Mouse (Mus musculus) hindbrain, embryonic 15.5 days (tissue): ENCODE data around the gene Lrrc52. TPM values are rescaled to one million over a fixed set of nuclear protein-coding genes. Genes with fewer than 3 reads are reported as not detected.

Experiments
- ATAC-seq: fragments of 200-750 bp; cut with Nextera tagmentation; 2 replicates; pipeline ENCODE4 v1.8.0; 2017; ENCODE audit warnings: low read depth, moderate number of reproducible peaks, moderate TSS enrichment; ENCODE audit not compliant: low FRiP score
- H3K27ac ChIP-seq: fragments of 300-500 bp; sonication (generic); replicated peaks from 2 replicates; pipeline ENCODE4 v1.5.1; 2015; ENCODE audit warnings: mild to moderate bottlenecking, inconsistent platforms
- H3K27me3 ChIP-seq: fragments of 300-500 bp; sonication (generic); 2 replicates; pipeline ENCODE4 v1.6.1; 2015; ENCODE audit warnings: control low read depth, inconsistent platforms
- H3K36me3 ChIP-seq: fragments of 300-500 bp; sonication (generic); 2 replicates; pipeline ENCODE4 v1.6.1; 2015; ENCODE audit warnings: control low read depth, inconsistent platforms
- H3K4me1 ChIP-seq: fragments of 300-500 bp; sonication (generic); replicated peaks from 2 replicates; pipeline ENCODE4 v1.6.1; 2015; ENCODE audit warnings: control low read depth, inconsistent platforms
- H3K4me2 ChIP-seq: fragments of 300-500 bp; sonication (generic); 2 replicates; pipeline ENCODE4 v1.6.1; 2015; ENCODE audit warnings: moderate library complexity, mild to moderate bottlenecking, inconsistent platforms
- H3K4me3 ChIP-seq: fragments of 300-500 bp; sonication (generic); 2 replicates; pipeline ENCODE4 v1.5.1; 2015; ENCODE audit warnings: mild to moderate bottlenecking, inconsistent platforms
- H3K9ac ChIP-seq: fragments of 300-500 bp; sonication (generic); 2 replicates; pipeline ENCODE4 v1.6.1; 2015; ENCODE audit warnings: inconsistent platforms
- H3K9me3 ChIP-seq: fragments of 300-500 bp; sonication (generic); 2 replicates; pipeline ENCODE4 v1.6.1; 2016; ENCODE audit warnings: control low read depth, inconsistent platforms
- WGBS: fragments of 180-500 bp; shearing (Covaris S2); methylation state at CpG from one replicate; pipeline ENCODE4 v1.1.7; 2015; 5-methylcytosine and 5-hydroxymethylcytosine counted together
- polyA plus RNA-seq: library from polyadenylated mRNA; unstranded; fragments of >200 nt; fragmentation: Nextera tagmentation; extraction: Ambion mirVana; gene quantifications from 2 replicates; pipeline ENCODE4 v1.2.1, GENCODE M21; 2015

Gene Lrrc52
- polyA plus RNA-seq, result 0.14 TPM in 1 of 2 replicates, not detected in the other

- H3K36me3 ChIP-seq, result no peaks in the 10 kb centered on the region
- WGBS, result 29% methylated on average over 9 of the region's 9 CpGs
- H3K4me3 ChIP-seq, result no peak within 1 kb of the TSS
- H3K27ac ChIP-seq, result no peak within 1 kb of the TSS
- H3K4me2 ChIP-seq, result no peak within 1 kb of the TSS
- no peak within 1 kb of the TSS for H3K9ac ChIP-seq
- peak; percentile 74; the same call in 1 of the 2 replicates for ATAC-seq
- H3K9me3 ChIP-seq, result no peaks in the 10 kb centered on the region
- H3K27me3 ChIP-seq, result no peaks in the 10 kb centered on the region
- H3K4me1 ChIP-seq, result peaks cover 7% of the 10 kb centered on the region; the same call in 1 of the 2 replicates
Measured at GRCm38 (mm10) chr1:167466765-167467426, at the start of gene Lrrc52. Gene Lrrc52 (minus strand): TSS chr1:167466780.

- 90% methylated on average over 9 of the region's 9 CpGs for WGBS
- H3K27me3 ChIP-seq, result no peaks in the 10 kb centered on the region
- H3K9ac ChIP-seq, result no peak overlapping the region
- H3K4me2 ChIP-seq, result no peak overlapping the region
- H3K9me3 ChIP-seq, result no peaks in the 10 kb centered on the region
- no peak for ATAC-seq
- H3K27ac ChIP-seq, result no peak overlapping the region
- no peaks in the 10 kb centered on the region for H3K36me3 ChIP-seq
- no peak overlapping the region for H3K4me3 ChIP-seq
- no peaks in the 10 kb centered on the region for H3K4me1 ChIP-seq
Measured at GRCm38 (mm10) chr1:167511621-167512020, 45.0 kb upstream of the Lrrc52 start.

- no peak overlapping the region for H3K4me3 ChIP-seq
- H3K27me3 ChIP-seq, result no peaks in the 10 kb centered on the region
- H3K9me3 ChIP-seq, result no peaks in the 10 kb centered on the region
- WGBS, result 28% methylated on average over 7 of the region's 7 CpGs
- H3K4me2 ChIP-seq, result no peak overlapping the region
- no peak overlapping the region for H3K9ac ChIP-seq
- H3K4me1 ChIP-seq, result peaks cover 12% of the 10 kb centered on the region; the same call in 1 of the 2 replicates
- peak overlapping the region; percentile 59 for H3K27ac ChIP-seq
- H3K36me3 ChIP-seq, result no peaks in the 10 kb centered on the region
- no peak for ATAC-seq
Measured at GRCm38 (mm10) chr1:167506048-167506447, 39.5 kb upstream of the Lrrc52 start.

- no peak overlapping the region for H3K4me3 ChIP-seq
- H3K9ac ChIP-seq, result no peak overlapping the region
- no peaks in the 10 kb centered on the region for H3K9me3 ChIP-seq
- no peaks in the 10 kb centered on the region for H3K36me3 ChIP-seq
- H3K27ac ChIP-seq, result peak overlapping the region; percentile 59
- no peaks in the 10 kb centered on the region for H3K27me3 ChIP-seq
- no peak for ATAC-seq
- WGBS, result 77% methylated on average over 1 of the region's 1 CpGs
- H3K4me1 ChIP-seq, result peaks cover 12% of the 10 kb centered on the region; the same call in 1 of the 2 replicates
- H3K4me2 ChIP-seq, result no peak overlapping the region
Measured at GRCm38 (mm10) chr1:167505427-167505826, 38.8 kb upstream of the Lrrc52 start.

- Histone ChIP-seq H3K36me3 (no peaks in the 10 kb centered on the region), H3K4me1 (peaks cover 18% of the 10 kb centered on the region), H3K4me2 (no peak overlapping the region), H3K27me3 (no peaks in the 10 kb centered on the region), H3K9me3 (no peaks in the 10 kb centered on the region), H3K9ac (no peak overlapping the region), H3K4me3 (no peak overlapping the region), H3K27ac (0 out of 2 replicates have a peak overlapping the region, but pooled peaks have one; percentile 11)
- WGBS, result 40% methylated on average over 12 of the region's 12 CpGs
- peak; percentile 66; the same call in 1 of the 2 replicates for ATAC-seq
Measured at GRCm38 (mm10) chr1:167499097-167499850, 32.7 kb upstream of the Lrrc52 start.

- peaks cover 18% of the 10 kb centered on the region for H3K4me1 ChIP-seq
- H3K27me3 ChIP-seq, result no peaks in the 10 kb centered on the region
- no peak for ATAC-seq
- H3K9ac ChIP-seq, result no peak overlapping the region
- no peaks in the 10 kb centered on the region for H3K36me3 ChIP-seq
- no peak overlapping the region for H3K27ac ChIP-seq
- no peak overlapping the region for H3K4me2 ChIP-seq
- 20% methylated on average over 10 of the region's 10 CpGs for WGBS
- no peaks in the 10 kb centered on the region for H3K9me3 ChIP-seq
- H3K4me3 ChIP-seq, result no peak overlapping the region
Measured at GRCm38 (mm10) chr1:167497991-167498390, 31.4 kb upstream of the Lrrc52 start.

GRCm38 (mm10) chr1:167497560-167497959 lies 31.0 kb upstream of the Lrrc52 start:
- Histone ChIP-seq H3K4me3 (no peak overlapping the region), H3K27me3 (no peaks in the 10 kb centered on the region), H3K36me3 (no peaks in the 10 kb centered on the region), H3K9ac (no peak overlapping the region), H3K27ac (0 out of 2 replicates have a peak overlapping the region, but pooled peaks have one; percentile 30), H3K4me2 (no peak overlapping the region), H3K9me3 (no peaks in the 10 kb centered on the region), H3K4me1 (peaks cover 18% of the 10 kb centered on the region)
- no peak for ATAC-seq
- WGBS, result 61% methylated on average over 3 of the region's 3 CpGs

GRCm38 (mm10) chr1:167491501-167491900 lies 24.9 kb upstream of the Lrrc52 start:
- Histone ChIP-seq H3K27me3 (no peaks in the 10 kb centered on the region), H3K4me1 (no peaks in the 10 kb centered on the region), H3K4me3 (no peak overlapping the region), H3K9me3 (no peaks in the 10 kb centered on the region), H3K9ac (no peak overlapping the region), H3K36me3 (no peaks in the 10 kb centered on the region), H3K27ac (no peak overlapping the region), H3K4me2 (no peak overlapping the region)
- no peak for ATAC-seq
- WGBS, result 89% methylated on average over 7 of the region's 7 CpGs

GRCm38 (mm10) chr1:167487933-167488332 lies 21.4 kb upstream of the Lrrc52 start:
- no peaks in the 10 kb centered on the region for H3K4me1 ChIP-seq
- no peaks in the 10 kb centered on the region for H3K27me3 ChIP-seq
- H3K9ac ChIP-seq, result no peak overlapping the region
- H3K4me3 ChIP-seq, result no peak overlapping the region
- WGBS, result 87% methylated on average over 5 of the region's 5 CpGs
- H3K36me3 ChIP-seq, result no peaks in the 10 kb centered on the region
- H3K4me2 ChIP-seq, result no peak overlapping the region
- no peak for ATAC-seq
- H3K27ac ChIP-seq, result no peak overlapping the region
- H3K9me3 ChIP-seq, result no peaks in the 10 kb centered on the region

GRCm38 (mm10) chr1:167486959-167487680 lies 20.5 kb upstream of the Lrrc52 start:
- no peaks in the 10 kb centered on the region for H3K36me3 ChIP-seq
- no peak overlapping the region for H3K4me2 ChIP-seq
- WGBS, result 87% methylated on average over 3 of the region's 3 CpGs
- no peak for ATAC-seq
- no peak overlapping the region for H3K9ac ChIP-seq
- no peak overlapping the region for H3K27ac ChIP-seq
- H3K4me3 ChIP-seq, result no peak overlapping the region
- H3K4me1 ChIP-seq, result no peaks in the 10 kb centered on the region
- no peaks in the 10 kb centered on the region for H3K9me3 ChIP-seq
- no peaks in the 10 kb centered on the region for H3K27me3 ChIP-seq

GRCm38 (mm10) chr1:167482863-167483262 lies 16.3 kb upstream of the Lrrc52 start:
- Histone ChIP-seq H3K4me3 (no peak overlapping the region), H3K36me3 (no peaks in the 10 kb centered on the region), H3K27ac (no peak overlapping the region), H3K4me1 (no peaks in the 10 kb centered on the region), H3K9ac (no peak overlapping the region), H3K9me3 (no peaks in the 10 kb centered on the region), H3K4me2 (no peak overlapping the region), H3K27me3 (no peaks in the 10 kb centered on the region)
- 90% methylated on average over 4 of the region's 4 CpGs for WGBS
- ATAC-seq, result no peak

GRCm38 (mm10) chr1:167473585-167473984 lies 7.0 kb upstream of the Lrrc52 start:
- H3K4me1 ChIP-seq, result no peaks in the 10 kb centered on the region
- H3K4me2 ChIP-seq, result no peak overlapping the region

More at GRCm38 (mm10) chr1:167473585-167473984, 7.0 kb upstream of the Lrrc52 start:
- Histone ChIP-seq H3K9me3 (no peaks in the 10 kb centered on the region), H3K9ac (no peak overlapping the region), H3K36me3 (no peaks in the 10 kb centered on the region), H3K4me3 (no peak overlapping the region), H3K27me3 (no peaks in the 10 kb centered on the region), H3K27ac (no peak overlapping the region)
- ATAC-seq, result no peak
- 40% methylated on average over 4 of the region's 4 CpGs for WGBS
